Mouse (Mus musculus) lung, embryonic 16.5 days (tissue): Measurements from ENCODE around the gene Cbarp. TPM values are rescaled to one million over a fixed set of nuclear protein-coding genes. Genes with fewer than 3 reads are reported as not detected.

ENCODE experiments used
- ATAC-seq: fragments of 200-750 bp; cut with Nextera tagmentation; 2 replicates; pipeline ENCODE4 v1.8.0; 2017; ENCODE audit warnings: low read depth, mild to moderate bottlenecking, moderate library complexity
- H3K27ac ChIP-seq: fragments of 300-500 bp; sonication (generic); 2 replicates; pipeline ENCODE4 v1.5.1; 2014; ENCODE audit warnings: mild to moderate bottlenecking, control low read depth, low read length
- H3K27me3 ChIP-seq: fragments of 300-500 bp; sonication (generic); 2 replicates; pipeline ENCODE4 v1.6.1; 2014; ENCODE audit warnings: low read depth, low read length, mixed read lengths; ENCODE audit not compliant: control insufficient read depth, insufficient read depth
- H3K36me3 ChIP-seq: fragments of 300-500 bp; sonication (generic); 2 replicates; pipeline ENCODE4 v1.6.1; 2014; ENCODE audit warnings: low read length; ENCODE audit not compliant: control insufficient read depth, insufficient read depth
- H3K4me1 ChIP-seq: fragments of 300-500 bp; sonication (generic); replicated peaks from 2 replicates; pipeline ENCODE4 v1.6.1; 2014; ENCODE audit warnings: low read length, mixed read lengths; ENCODE audit not compliant: control insufficient read depth, insufficient read depth
- H3K4me2 ChIP-seq: fragments of 300-500 bp; sonication (generic); 2 replicates; pipeline ENCODE4 v1.6.1; 2014; ENCODE audit warnings: low read depth, low read length, control low read depth
- H3K4me3 ChIP-seq: fragments of 300-500 bp; sonication (generic); 2 replicates; pipeline ENCODE4 v1.5.1; 2014; ENCODE audit warnings: mild to moderate bottlenecking, low read length, control low read depth
- H3K9ac ChIP-seq: fragments of 300-500 bp; sonication (generic); 2 replicates; pipeline ENCODE4 v1.6.1; 2014; ENCODE audit warnings: low read length, control low read depth
- H3K9me3 ChIP-seq: fragments of 300-500 bp; sonication (generic); 2 replicates; pipeline ENCODE4 v1.6.1; 2016; ENCODE audit warnings: low read length; ENCODE audit not compliant: control insufficient read depth
- WGBS: fragments of 180-500 bp; shearing (Covaris S2); extraction: QIAGEN DNeasy Blood & Tissue Kit; methylation state at CpG from one replicate; pipeline ENCODE4 v1.1.7; 2014; 5-methylcytosine and 5-hydroxymethylcytosine counted together
- polyA plus RNA-seq: library from polyadenylated mRNA; unstranded; fragments of >200 nt; fragmentation: Nextera tagmentation; extraction: Ambion mirVana; gene quantifications from 2 replicates; pipeline ENCODE4 v1.2.1, GENCODE M21; 2015

Cbarp gene
- polyA plus RNA-seq, 1 experiment from 2014 or later = 3.9 TPM

GRCm38 (mm10) chr10:80107678-80108077, 33.0 kb downstream of the Cbarp start:
- Histone ChIP-seq H3K9ac (no peak overlapping the region), H3K4me3 (no peak overlapping the region), H3K27me3 (no peaks in the 10 kb centered on the region), H3K36me3 (no peaks in the 10 kb centered on the region), H3K27ac (no peak overlapping the region), H3K4me1 (peaks cover 10% of the 10 kb centered on the region), H3K4me2 (no peak overlapping the region), H3K9me3 (no peaks in the 10 kb centered on the region)
- 54% methylated on average over 6 of the region's 6 CpGs for WGBS
- ATAC-seq = peak; percentile 30; the same call in 1 of the 2 replicates

- ATAC-seq = no peak
- Histone ChIP-seq H3K27ac (peak overlapping the region; percentile 55), H3K4me1 (peaks cover 21% of the 10 kb centered on the region), H3K4me2 (no peak overlapping the region), H3K27me3 (no peaks in the 10 kb centered on the region), H3K9me3 (no peaks in the 10 kb centered on the region), H3K9ac (peak overlapping the region; percentile 1), H3K4me3 (no peak overlapping the region), H3K36me3 (no peaks in the 10 kb centered on the region)
- 51% methylated on average over 5 of the region's 5 CpGs for WGBS
These were observed 34.7 kb downstream of the Cbarp start for GRCm38 (mm10) chr10:80105926-80106325.

GRCm38 (mm10) chr10:80105460-80105859, 35.2 kb downstream of the Cbarp start, which contains the start of gene Sbno2:
Sbno2 (minus strand) TSS chr10:80105571.
- 0 out of 2 replicates have a peak within 1 kb of the TSS, but pooled peaks have one; percentile 5 for H3K4me2 ChIP-seq
- peak within 1 kb of the TSS; percentile 1 for H3K9ac ChIP-seq
- no peaks in the 10 kb centered on the region for H3K36me3 ChIP-seq
- H3K4me1 ChIP-seq = peaks cover 22% of the 10 kb centered on the region
- no peaks in the 10 kb centered on the region for H3K9me3 ChIP-seq
- H3K27ac ChIP-seq = peak within 1 kb of the TSS; percentile 55
- no peak for ATAC-seq
- no peak within 1 kb of the TSS for H3K4me3 ChIP-seq
- 64% methylated on average over 5 of the region's 5 CpGs for WGBS
- H3K27me3 ChIP-seq = no peaks in the 10 kb centered on the region

- 76% methylated on average over 3 of the region's 3 CpGs for WGBS
- no peak overlapping the region for H3K9ac ChIP-seq
- no peak for ATAC-seq
- no peak overlapping the region for H3K27ac ChIP-seq
- H3K4me1 ChIP-seq = peaks cover 23% of the 10 kb centered on the region
- no peak overlapping the region for H3K4me2 ChIP-seq
- no peak overlapping the region for H3K4me3 ChIP-seq
- no peaks in the 10 kb centered on the region for H3K27me3 ChIP-seq
- no peaks in the 10 kb centered on the region for H3K9me3 ChIP-seq
- H3K36me3 ChIP-seq = no peaks in the 10 kb centered on the region
These were observed 36.5 kb downstream of the Cbarp start for GRCm38 (mm10) chr10:80104181-80104580.

- Histone ChIP-seq H3K9me3 (no peaks in the 10 kb centered on the region), H3K36me3 (no peaks in the 10 kb centered on the region)
- 72% methylated on average over 2 of the region's 2 CpGs for WGBS
These were observed 37.6 kb downstream of the Cbarp start for GRCm38 (mm10) chr10:80103032-80103431.

GRCm38 (mm10) chr10:80102216-80102915, 38.3 kb downstream of the Cbarp start:
- peak; percentile 84 for ATAC-seq
- Histone ChIP-seq H3K27ac (peak overlapping the region; percentile 67), H3K4me3 (peak overlapping the region; percentile 91), H3K36me3 (no peaks in the 10 kb centered on the region), H3K4me2 (peak overlapping the region; percentile 75), H3K27me3 (no peaks in the 10 kb centered on the region), H3K4me1 (peaks cover 41% of the 10 kb centered on the region), H3K9ac (peak overlapping the region; percentile 95), H3K9me3 (no peaks in the 10 kb centered on the region)
- under 1% methylated on average over 56 of the region's 59 CpGs for WGBS

More at GRCm38 (mm10) chr10:80103032-80103431, 37.6 kb downstream of the Cbarp start:
- H3K4me3 ChIP-seq = peak overlapping the region; percentile 91; the same call in 1 of the 2 replicates
- peak overlapping the region; percentile 75; the same call in 1 of the 2 replicates for H3K4me2 ChIP-seq
- no peaks in the 10 kb centered on the region for H3K27me3 ChIP-seq
- H3K9ac ChIP-seq = peak overlapping the region; percentile 95; the same call in 1 of the 2 replicates
- peaks cover 34% of the 10 kb centered on the region for H3K4me1 ChIP-seq
- peak overlapping the region; percentile 67; the same call in 1 of the 2 replicates for H3K27ac ChIP-seq
- no peak for ATAC-seq

GRCm38 (mm10) chr10:80100982-80101381, 39.7 kb downstream of the Cbarp start:
- peak overlapping the region; percentile 95 for H3K9ac ChIP-seq
- no peak for ATAC-seq
- 28% methylated on average over 11 of the region's 11 CpGs for WGBS
- H3K27ac ChIP-seq = no peak overlapping the region
- H3K4me1 ChIP-seq = peaks cover 49% of the 10 kb centered on the region
- H3K36me3 ChIP-seq = no peaks in the 10 kb centered on the region
- H3K4me3 ChIP-seq = peak overlapping the region; percentile 91
- no peaks in the 10 kb centered on the region for H3K9me3 ChIP-seq
- H3K4me2 ChIP-seq = peak overlapping the region; percentile 75
- no peaks in the 10 kb centered on the region for H3K27me3 ChIP-seq

- Histone ChIP-seq H3K36me3 (no peaks in the 10 kb centered on the region), H3K9me3 (no peaks in the 10 kb centered on the region), H3K4me2 (no peak overlapping the region), H3K4me3 (no peak overlapping the region), H3K27me3 (no peaks in the 10 kb centered on the region), H3K4me1 (peaks cover 50% of the 10 kb centered on the region), H3K9ac (no peak overlapping the region), H3K27ac (peak overlapping the region; percentile 89)
- WGBS = 83% methylated on average over 5 of the region's 5 CpGs
- ATAC-seq = no peak
These were observed 42.0 kb downstream of the Cbarp start for GRCm38 (mm10) chr10:80098630-80099029.

- peak; percentile 77 for ATAC-seq
- H3K36me3 ChIP-seq = no peaks in the 10 kb centered on the region
- no peaks in the 10 kb centered on the region for H3K27me3 ChIP-seq
- peak overlapping the region; percentile 89 for H3K27ac ChIP-seq
- peaks cover 53% of the 10 kb centered on the region for H3K4me1 ChIP-seq
- H3K9ac ChIP-seq = peak overlapping the region; percentile 31; the same call in 1 of the 2 replicates
- peak overlapping the region; percentile 37; the same call in 1 of the 2 replicates for H3K4me2 ChIP-seq
- H3K4me3 ChIP-seq = no peak overlapping the region
- no peaks in the 10 kb centered on the region for H3K9me3 ChIP-seq
- WGBS = 6% methylated on average over 7 of the region's 7 CpGs
These were observed 43.4 kb downstream of the Cbarp start for GRCm38 (mm10) chr10:80097275-80097674.
